ENCODE assay signal across 28 mouse cellular contexts in genomic region chr6:51693984-51694383, GRCm38 (mm10).
"Had no signal": no experiment of that assay in that cellular context is flagged by ENCODE, and none has a peak within 500 bp of the region (broad histone marks: within the 10 kb centered on the region; RNA-seq: fewer than 3 reads in every experiment).

No protein-coding gene starts in this region.

- H3K27me3 ChIP-seq: heart, embryonic 13.5 days; heart, embryonic 15.5 days; kidney, embryonic 15.5 days; limb, embryonic 13.5 days; limb, embryonic 15.5 days; liver, embryonic 13.5 days; liver, embryonic 15.5 days had no signal

- H3K4me3 ChIP-seq: heart, adult 2 months; heart, embryonic 13.5 days; heart, embryonic 15.5 days; hindbrain, embryonic 10.5 days; hindbrain, embryonic 12.5 days; kidney, embryonic 15.5 days; layer of hippocampus, adult 2 months; left cerebral cortex, adult 2 months; limb, embryonic 13.5 days; limb, embryonic 15.5 days; liver, embryonic 13.5 days; liver, embryonic 15.5 days had no signal

- H3K4me2 ChIP-seq: heart, embryonic 11.5 days; heart, embryonic 13.5 days; heart, embryonic 15.5 days; hindbrain, embryonic 12.5 days; hindbrain, embryonic 14.5 days; kidney, embryonic 15.5 days; limb, embryonic 13.5 days; limb, embryonic 15.5 days; liver, embryonic 13.5 days; liver, embryonic 15.5 days had no signal

- H3K4me1 ChIP-seq: heart, embryonic 13.5 days; heart, embryonic 15.5 days; hindbrain, embryonic 10.5 days; hindbrain, embryonic 12.5 days; limb, embryonic 13.5 days; limb, embryonic 15.5 days; liver, embryonic 13.5 days; liver, embryonic 15.5 days had no signal

- H3K9ac ChIP-seq: heart, embryonic 13.5 days; heart, embryonic 15.5 days; hindbrain, embryonic 12.5 days; hindbrain, embryonic 14.5 days; kidney, embryonic 15.5 days; limb, embryonic 13.5 days; limb, embryonic 15.5 days; liver, embryonic 13.5 days; liver, embryonic 15.5 days had no signal

- ATAC-seq: hindbrain, embryonic 16.5 days; inflammation-experienced regulatory T-cells, adult 6 months; intestine, embryonic 16.5 days had no signal

- DNase-seq: gastrocnemius, postnatal 14 days; gastrocnemius, postnatal 36 days; heart, adult 2 months; heart, postnatal 14 days; heart, postnatal 36 days; kidney, adult 18-20 months; kidney, adult 9 months; kidney, postnatal 10 days; kidney, postnatal 25 days; kidney, postnatal 4 days; left cerebral cortex, postnatal 4 days; liver, embryonic 13.5 days; lung, adult 18-20 months had no signal

- H3K36me3 ChIP-seq: heart, embryonic 13.5 days; heart, embryonic 15.5 days; hindbrain, embryonic 10.5 days; hindbrain, embryonic 12.5 days; kidney, embryonic 15.5 days; limb, embryonic 13.5 days; limb, embryonic 15.5 days; liver, embryonic 13.5 days; liver, embryonic 15.5 days had no signal

- H3K27ac ChIP-seq: heart, adult 2 months; heart, embryonic 13.5 days; heart, embryonic 15.5 days; hindbrain, embryonic 10.5 days; hindbrain, embryonic 12.5 days; hindbrain, embryonic 14.5 days; kidney, embryonic 15.5 days; layer of hippocampus, adult 2 months; left cerebral cortex, adult 2 months; limb, embryonic 13.5 days; limb, embryonic 15.5 days; liver, embryonic 13.5 days; liver, embryonic 15.5 days had no signal

- H3K9me3 ChIP-seq: heart, embryonic 13.5 days; heart, embryonic 15.5 days; hindbrain, embryonic 10.5 days; hindbrain, embryonic 12.5 days; kidney, embryonic 15.5 days; limb, embryonic 13.5 days; limb, embryonic 15.5 days; liver, embryonic 13.5 days; liver, embryonic 15.5 days had no signal
